Mouse (Mus musculus) cerebellum, adult 2 months (tissue): ENCODE results near the gene Gm853. TPM values are rescaled to one million over a fixed set of nuclear protein-coding genes. Genes with fewer than 3 reads are reported as not detected.

Source experiments
- DNase-seq, 2 experiments: peaks; one replicate each; pipeline ENCODE4 v3.0.0; 2021
- H3K27ac ChIP-seq: fragments of 200-500 bp; 2 replicates; pipeline ENCODE4 v1.5.1; 2012; ENCODE audit warnings: low read length, control low read depth, inconsistent platforms; ENCODE audit not compliant: insufficient read depth
- H3K27me3 ChIP-seq: fragments of 200-500 bp; 2 replicates; pipeline ENCODE4 v1.6.1; 2012; ENCODE audit warnings: inconsistent platforms, mild to moderate bottlenecking, low read length, moderate library complexity; ENCODE audit not compliant: control insufficient read depth, insufficient read depth
- H3K4me1 ChIP-seq: fragments of 200-500 bp; 2 replicates; pipeline ENCODE4 v1.6.1; 2011; ENCODE audit warnings: low read length; ENCODE audit not compliant: control insufficient read depth, insufficient read depth
- H3K4me3 ChIP-seq: fragments of 200-500 bp; replicated peaks from 2 replicates; pipeline ENCODE3; 2011; ENCODE audit warnings: mild to moderate bottlenecking, low read depth, low read length, control low read depth; ENCODE audit not compliant: insufficient read depth
- CTCF ChIP-seq: fragments of 200-500 bp; IDR thresholded peaks from 2 replicates; pipeline ENCODE4 v1.5.1; 2011; ENCODE audit warnings: low read depth, mild to moderate bottlenecking, control low read depth, low read length, moderate library complexity, borderline replicate concordance; ENCODE audit not compliant: insufficient read depth
- POLR2A ChIP-seq: fragments of 200-500 bp; IDR thresholded peaks from 2 replicates; pipeline ENCODE4 v1.6.1; 2011; ENCODE audit warnings: low read length, control low read depth, borderline replicate concordance; ENCODE audit not compliant: insufficient read depth
- WGBS: fragments of 180-500 bp; shearing (Covaris S2); methylation state at CpG from one replicate; pipeline ENCODE4 v1.1.7; 2018; 5-methylcytosine and 5-hydroxymethylcytosine counted together
- polyA plus RNA-seq: library from polyadenylated mRNA; depleted of rRNA; stranded (reverse); fragments of >200 nt; gene quantifications from 2 replicates; pipeline ENCODE4 v1.2.3, GENCODE M21; 2012

Gene Gm853
- polyA plus RNA-seq, 1 experiment: 0.33 TPM

DNA sequence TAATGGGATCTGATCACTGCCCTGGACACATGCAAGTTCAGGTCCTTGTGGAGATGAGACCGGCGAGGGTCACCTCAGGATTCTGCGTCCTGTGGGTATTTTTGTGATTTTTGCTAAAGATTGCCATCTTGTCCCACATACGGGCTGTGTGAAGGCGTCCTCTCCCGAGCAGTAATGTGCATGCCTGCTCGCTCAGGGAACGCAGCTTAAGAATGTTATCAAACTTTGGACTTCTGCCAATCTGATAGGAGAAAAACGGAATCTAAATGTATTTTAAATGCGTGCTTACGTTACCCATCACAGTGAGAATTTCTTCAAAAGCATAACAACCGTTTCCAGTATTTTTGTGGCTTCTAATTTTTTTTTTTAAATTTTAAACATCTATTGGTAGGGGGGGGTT is 35.3 kb downstream of the Gm853 start:
- 88% methylated on average over 12 of the region's 12 CpGs for WGBS
- H3K4me3 ChIP-seq: no peak overlapping the region
- no peak for TF ChIP-seq POLR2A
- TF ChIP-seq CTCF: no peak
- no peak overlapping the region for H3K27ac ChIP-seq
- no peaks in the 10 kb centered on the region for H3K27me3 ChIP-seq
- DNase-seq: no peak
- H3K4me1 ChIP-seq: peaks cover 7% of the 10 kb centered on the region

- Histone ChIP-seq H3K4me3 (no peak overlapping the region), H3K27ac (no peak overlapping the region), H3K27me3 (no peaks in the 10 kb centered on the region), H3K4me1 (peaks cover 7% of the 10 kb centered on the region)
- WGBS: 52% methylated on average over 9 of the region's 9 CpGs
- DNase-seq: no peak
- TF ChIP-seq POLR2A: no peak
- no peak for TF ChIP-seq CTCF
Observed at GRCm38 (mm10) chr4:130186450-130186849, 35.8 kb downstream of the Gm853 start.

GRCm38 (mm10) chr4:130183879-130184278 is 38.3 kb downstream of the Gm853 start:
- Histone ChIP-seq H3K27ac (no peak overlapping the region), H3K27me3 (no peaks in the 10 kb centered on the region), H3K4me3 (no peak overlapping the region), H3K4me1 (peaks cover 7% of the 10 kb centered on the region)
- 44% methylated on average over 5 of the region's 5 CpGs for WGBS
- DNase-seq: no peak
- TF ChIP-seq POLR2A: no peak
- no peak for TF ChIP-seq CTCF

DNA sequence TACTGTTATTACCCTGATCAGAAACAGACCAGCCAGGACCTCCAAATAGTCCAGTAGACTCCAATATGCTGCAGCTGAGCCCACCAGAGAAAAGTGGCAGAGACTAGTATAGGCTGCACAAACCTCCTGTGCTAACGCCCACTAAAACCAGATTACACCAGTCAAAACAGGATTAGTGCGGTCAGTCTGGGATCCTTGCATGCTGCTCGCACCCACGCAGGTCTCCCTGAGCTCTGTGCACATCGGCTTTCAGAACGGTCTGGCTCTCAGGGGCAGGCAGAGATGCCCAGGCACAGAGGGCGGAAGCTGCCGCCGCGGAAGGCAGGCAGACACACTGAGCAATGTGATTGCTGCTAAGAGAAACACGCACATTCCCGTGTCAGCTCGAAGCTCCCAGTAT is 39.2 kb downstream of the Gm853 start:
- Histone ChIP-seq H3K27me3 (no peaks in the 10 kb centered on the region), H3K4me3 (no peak overlapping the region), H3K4me1 (peaks cover 7% of the 10 kb centered on the region), H3K27ac (no peak overlapping the region)
- no peak for DNase-seq
- TF ChIP-seq CTCF (no peak), POLR2A (no peak)
- WGBS: 58% methylated on average over 13 of the region's 13 CpGs

DNA sequence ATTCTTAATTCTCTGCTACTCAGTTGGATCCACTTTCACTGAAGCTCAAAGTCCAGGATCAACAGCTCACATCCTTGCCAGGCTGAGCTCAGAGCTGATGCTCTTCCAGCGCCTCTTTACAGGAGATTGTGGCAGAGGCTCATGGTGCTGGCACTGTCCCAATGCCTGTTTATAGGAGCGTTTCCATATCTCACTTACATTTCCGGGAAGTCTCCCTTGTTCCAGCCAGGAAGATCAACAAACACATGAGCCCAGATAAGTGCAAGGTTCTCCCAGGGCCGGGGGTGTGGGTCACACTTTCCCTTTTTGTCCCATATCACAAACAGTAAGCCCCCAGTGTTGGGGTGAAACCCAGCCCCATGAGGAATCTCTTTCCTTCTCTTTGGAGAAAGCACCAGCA is 40.3 kb downstream of the Gm853 start:
- Histone ChIP-seq H3K27ac (no peak overlapping the region), H3K27me3 (no peaks in the 10 kb centered on the region), H3K4me3 (no peak overlapping the region), H3K4me1 (peaks cover 7% of the 10 kb centered on the region)
- TF ChIP-seq CTCF (no peak), POLR2A (no peak)
- no peak for DNase-seq
- 49% methylated on average over 4 of the region's 4 CpGs for WGBS

- TF ChIP-seq CTCF (no peak), POLR2A (no peak)
- Histone ChIP-seq H3K4me3 (no peak overlapping the region), H3K27me3 (no peaks in the 10 kb centered on the region), H3K27ac (no peak overlapping the region), H3K4me1 (peaks cover 7% of the 10 kb centered on the region)
- 85% methylated on average over 7 of the region's 7 CpGs for WGBS
- no peak for DNase-seq
Observed at GRCm38 (mm10) chr4:130180909-130181602, 41.1 kb downstream of the Gm853 start.

DNA sequence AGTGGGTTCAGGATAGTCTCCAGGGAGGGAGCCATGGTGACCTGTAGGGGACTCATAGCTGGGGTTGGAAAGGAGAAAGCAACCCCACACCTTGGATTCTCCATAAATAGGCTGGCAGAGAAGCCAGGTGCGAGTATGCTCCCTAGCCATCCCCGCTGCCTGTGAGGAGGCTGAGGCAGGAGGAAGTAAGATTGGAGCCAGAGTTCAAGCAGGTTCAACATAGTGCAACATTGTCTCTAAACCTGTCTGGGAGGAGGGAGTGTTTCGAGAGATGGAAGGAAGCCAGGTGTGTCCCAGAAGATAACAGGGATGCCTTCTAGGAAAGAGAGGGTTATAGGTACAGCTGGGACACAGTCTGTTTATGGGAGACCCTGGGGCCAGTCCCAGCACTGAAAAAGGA is 42.3 kb downstream of the Gm853 start:
- TF ChIP-seq CTCF: no peak
- no peak for TF ChIP-seq POLR2A
- WGBS: 92% methylated on average over 3 of the region's 3 CpGs

GRCm38 (mm10) chr4:130177536-130177935 is 44.7 kb downstream of the Gm853 start:
- peaks cover 12% of the 10 kb centered on the region for H3K4me1 ChIP-seq
- no peaks in the 10 kb centered on the region for H3K27me3 ChIP-seq
- TF ChIP-seq CTCF: no peak
- TF ChIP-seq POLR2A: no peak
- no peak overlapping the region for H3K27ac ChIP-seq
- DNase-seq: no peak
- WGBS: 80% methylated on average over 7 of the region's 7 CpGs
- no peak overlapping the region for H3K4me3 ChIP-seq

More for the DNA sequence above, 42.3 kb downstream of the Gm853 start:
- peaks cover 8% of the 10 kb centered on the region for H3K4me1 ChIP-seq
- DNase-seq: no peak
- H3K27ac ChIP-seq: no peak overlapping the region
- no peak overlapping the region for H3K4me3 ChIP-seq
- H3K27me3 ChIP-seq: no peaks in the 10 kb centered on the region
